Mouse (Mus musculus): ENCODE results near the gene Capn12.

GRCm38 (mm10) chr7:28929381-28929780, 48.2 kb downstream of the Capn12 start:
- TF ChIP-seq POLR2A (IDR thresholded peaks at IDR 0.05; ENCODE audit: low read depth, low read length): no peak
- TF ChIP-seq CTCF (conservative IDR thresholded peaks at IDR 0.05; ENCODE audit: insufficient read depth, insufficient read length, low read depth, low read length): no peak
